Mouse (Mus musculus): ENCODE measurements around the gene Pakap. TPM values are rescaled to one million over a fixed set of nuclear protein-coding genes. Genes with fewer than 3 reads are reported as not detected.

Pakap gene
- total RNA-seq, 1 experiment from 2014 or later: not detected

DNA sequence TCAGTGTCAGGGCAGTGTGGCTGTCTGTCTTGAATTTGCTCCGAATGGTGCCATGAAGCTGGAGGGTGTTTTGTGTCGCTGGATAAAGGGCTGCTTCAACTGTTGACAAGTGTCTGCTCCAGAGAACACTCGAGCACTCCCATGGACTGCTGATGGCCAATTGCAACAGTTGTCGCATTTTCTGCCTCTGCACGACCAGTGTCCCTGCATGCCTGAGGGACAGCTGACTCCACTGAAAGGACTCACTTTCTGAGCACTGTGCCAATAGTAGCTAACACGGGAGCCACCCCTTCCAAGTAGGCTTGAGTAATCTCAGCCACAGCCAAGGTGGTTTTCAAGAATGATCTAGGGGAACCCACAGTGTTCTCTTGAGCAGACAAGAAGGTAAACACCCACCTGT, 1.7 kb downstream of the Pakap start:
- ATAC-seq (replicated peaks; ENCODE audit: low read depth, poor library complexity, severe bottlenecking): no peak

DNA sequence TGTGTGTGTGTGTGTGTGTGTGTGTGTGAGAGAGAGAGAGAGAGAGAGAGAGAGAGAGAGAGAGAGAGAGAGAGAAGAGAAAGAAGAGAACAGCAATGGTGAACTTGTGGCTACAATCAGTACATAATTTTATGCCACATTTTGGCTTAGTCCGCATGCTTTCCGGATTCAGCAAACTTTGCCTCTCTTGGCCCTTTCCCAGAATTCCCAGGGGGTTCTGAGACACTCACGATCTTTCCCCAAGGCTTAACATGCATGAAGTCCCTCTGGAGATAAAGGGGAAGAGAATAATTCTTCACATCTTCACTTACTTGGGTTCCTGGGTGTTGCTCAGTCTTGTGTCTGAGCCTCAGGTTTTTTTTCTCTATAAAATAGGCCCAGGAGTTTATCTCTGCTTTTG, 2.2 kb downstream of the Pakap start:
- no peak for ATAC-seq (replicated peaks; ENCODE audit: low read depth, poor library complexity, severe bottlenecking)

DNA sequence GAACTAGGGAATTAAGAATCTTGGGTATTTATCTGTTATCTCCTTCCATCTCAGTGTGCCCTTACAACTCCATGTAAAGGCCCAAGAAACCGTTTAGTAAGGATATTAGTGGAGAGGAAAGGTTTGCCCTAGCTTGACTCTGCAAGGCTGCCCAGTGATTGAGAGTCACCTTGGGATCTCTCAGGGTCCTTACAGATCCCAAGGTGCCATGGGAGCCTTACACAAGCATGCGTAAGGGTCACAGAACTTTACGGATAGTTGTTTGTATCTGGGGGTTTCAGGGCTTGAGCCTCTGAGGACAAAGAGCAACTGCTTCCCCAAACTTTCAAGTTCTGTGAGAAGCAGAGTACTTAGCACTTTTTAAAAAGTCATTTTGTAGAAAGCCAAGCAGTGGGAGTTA, 6.2 kb downstream of the Pakap start:
- no peak for ATAC-seq (replicated peaks; ENCODE audit: low read depth, poor library complexity, severe bottlenecking)

DNA sequence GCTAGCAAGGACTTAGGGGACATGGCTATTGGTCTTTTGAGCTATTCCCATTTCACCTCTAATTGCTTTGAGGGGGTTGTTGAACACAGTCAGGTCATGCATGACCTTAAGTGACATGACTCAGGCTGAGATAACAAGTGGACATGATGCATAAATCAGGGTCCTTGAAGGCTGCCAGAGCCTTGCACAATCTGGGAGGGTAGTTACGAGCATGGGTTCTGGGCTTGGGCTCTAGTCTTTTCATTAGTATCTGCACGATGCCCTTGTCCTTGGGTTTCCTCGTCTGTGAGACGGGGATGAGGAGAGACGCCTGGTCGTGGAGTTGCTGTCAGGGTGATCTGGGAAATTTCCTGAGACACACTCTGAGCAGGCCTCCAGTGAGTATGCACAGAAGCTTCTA, 6.7 kb downstream of the Pakap start:
- no peak for ATAC-seq (replicated peaks; ENCODE audit: low read depth, poor library complexity, severe bottlenecking)

DNA sequence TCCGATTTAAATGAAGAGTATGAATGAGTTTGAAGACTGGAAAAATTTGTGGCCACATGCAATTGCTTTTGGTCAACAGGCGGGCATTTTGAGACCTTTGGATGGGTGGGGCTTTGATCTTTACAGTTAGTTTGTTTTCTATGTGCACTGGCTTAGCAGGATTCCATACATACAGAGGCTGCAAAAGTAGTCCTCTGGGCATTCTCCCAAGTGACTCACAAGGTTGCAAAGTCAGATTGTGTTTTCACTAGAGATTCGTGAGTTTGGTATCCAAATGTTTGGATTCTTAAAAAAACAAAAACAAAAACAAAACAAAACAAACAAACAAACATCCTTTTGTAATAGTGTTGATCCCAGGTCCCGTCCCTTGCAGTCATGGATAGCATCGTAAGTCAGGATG, 7.7 kb downstream of the Pakap start:
- ATAC-seq (replicated peaks; ENCODE audit: low read depth, poor library complexity, severe bottlenecking): no peak

DNA sequence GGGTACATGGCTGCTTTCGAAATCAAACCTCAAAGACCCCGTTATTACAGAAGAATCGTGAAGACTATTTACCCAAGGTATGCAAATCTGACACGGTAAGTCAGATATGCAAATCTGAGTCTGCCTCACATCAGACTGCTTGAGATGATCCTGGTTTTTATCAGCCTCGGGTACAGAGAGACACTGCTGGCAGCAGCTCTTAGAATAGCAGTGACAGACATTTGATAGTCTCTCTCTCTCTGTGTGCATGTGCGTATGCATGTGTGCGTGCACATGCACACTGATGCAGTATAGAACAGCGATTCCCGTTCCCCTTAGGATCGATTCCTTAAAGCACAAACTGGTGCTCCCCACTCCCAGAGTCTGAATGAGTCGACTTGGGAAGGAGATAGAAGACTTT, 8.1 kb downstream of the Pakap start:
- ATAC-seq (replicated peaks; ENCODE audit: low read depth, poor library complexity, severe bottlenecking): no peak

DNA sequence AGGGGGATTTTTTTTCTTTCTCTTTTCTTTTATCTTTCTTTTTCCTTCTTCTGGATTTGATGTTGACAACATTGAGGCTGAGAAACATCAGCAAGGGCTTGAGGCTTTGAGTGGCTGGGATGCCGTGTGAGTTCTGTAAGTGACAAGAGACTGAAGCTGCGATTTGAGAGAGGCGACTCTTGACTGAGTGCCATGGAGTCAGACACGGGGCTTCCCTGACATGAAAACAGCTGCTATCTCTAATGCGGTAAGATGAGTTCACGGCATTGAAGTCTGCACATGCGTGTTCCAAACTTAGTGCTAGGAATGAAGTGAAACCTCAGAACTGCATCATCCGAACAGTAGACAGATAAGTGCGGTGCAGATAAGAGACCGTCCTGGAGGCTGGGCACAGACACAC, 11.7 kb downstream of the Pakap start:
- ATAC-seq (replicated peaks; ENCODE audit: low read depth, poor library complexity, severe bottlenecking): no peak

DNA sequence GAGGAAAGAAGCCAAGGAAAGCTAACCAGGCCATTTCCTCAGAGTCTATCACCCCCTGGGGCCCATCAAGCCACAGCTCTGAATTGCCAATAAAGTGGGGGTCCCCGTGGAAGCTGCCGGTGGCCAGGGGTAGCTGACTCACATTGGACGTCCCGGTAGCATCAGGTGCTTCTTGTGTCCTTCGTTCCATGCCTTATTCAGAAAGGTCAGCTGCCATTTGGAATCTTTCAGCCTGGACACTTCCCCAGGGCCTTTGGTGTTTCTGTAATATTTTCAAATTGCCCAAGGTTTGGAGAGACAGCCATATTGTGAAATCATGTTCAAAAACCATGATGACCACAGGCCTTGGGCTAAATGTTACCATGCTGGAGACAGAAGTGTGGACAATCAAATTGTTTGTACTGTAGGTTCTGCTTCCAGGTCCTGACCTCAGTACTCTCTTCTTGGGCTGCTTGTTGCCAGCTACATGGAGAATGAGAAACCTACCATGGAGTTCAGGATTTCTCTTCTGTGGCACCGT, 17.4 kb downstream of the Pakap start:
- ATAC-seq (replicated peaks; ENCODE audit: low read depth, poor library complexity, severe bottlenecking): no peak

DNA sequence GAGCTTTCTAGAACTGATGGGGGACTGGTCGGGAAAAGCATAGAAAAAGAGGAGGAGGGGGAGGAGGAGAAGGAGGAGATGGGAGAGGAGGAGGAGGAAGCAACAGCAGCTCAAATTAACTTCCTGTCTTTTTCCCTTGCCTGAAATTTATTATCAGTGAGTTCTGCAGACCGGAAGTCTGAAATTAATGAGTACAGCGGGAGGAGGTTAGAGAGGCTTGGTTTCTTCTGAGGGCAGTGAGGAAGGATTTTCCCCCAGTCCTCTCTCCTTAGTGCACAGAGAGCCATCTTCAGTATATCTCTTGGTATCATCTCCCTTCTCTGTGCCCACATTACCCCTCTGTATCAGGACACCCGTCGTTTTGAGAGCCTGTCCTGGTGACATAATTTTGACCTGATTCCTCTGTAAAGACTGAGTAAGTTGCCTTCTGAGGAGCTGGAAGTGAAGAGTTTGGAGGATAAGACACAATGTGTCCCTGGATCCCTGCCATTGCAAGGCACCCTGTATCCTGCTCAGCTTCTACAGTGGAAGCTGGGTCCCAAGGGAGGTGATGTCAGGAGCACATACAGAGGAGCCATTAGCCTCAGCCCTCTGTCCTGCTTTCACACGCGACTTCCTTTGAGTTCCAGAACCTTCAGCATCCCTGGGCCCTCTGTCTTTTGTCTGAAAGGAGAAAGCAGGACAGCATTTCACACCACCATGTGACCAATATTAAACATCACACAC, 19.1 kb downstream of the Pakap start:
- no peak for ATAC-seq (replicated peaks; ENCODE audit: low read depth, poor library complexity, severe bottlenecking)

DNA sequence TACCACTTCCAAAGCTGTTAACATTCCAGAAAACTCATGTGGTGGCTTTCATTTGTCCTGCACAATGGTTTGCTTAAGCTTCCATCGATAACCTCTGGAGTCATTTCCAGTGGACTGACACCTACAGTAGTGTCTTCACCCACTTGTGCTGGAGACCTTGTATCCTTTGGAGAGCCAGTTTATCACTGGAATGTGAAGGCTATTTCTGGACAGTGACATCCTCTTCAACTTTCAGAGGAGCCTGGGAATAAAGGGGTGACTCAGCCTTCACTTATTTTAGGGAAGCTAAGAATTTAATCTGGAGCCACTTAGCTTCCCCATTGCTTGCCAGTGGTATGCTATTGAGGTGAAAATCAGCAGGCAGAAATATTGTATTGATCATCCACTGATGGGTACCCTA, 20.4 kb downstream of the Pakap start:
- no peak for ATAC-seq (replicated peaks; ENCODE audit: low read depth, poor library complexity, severe bottlenecking)

DNA sequence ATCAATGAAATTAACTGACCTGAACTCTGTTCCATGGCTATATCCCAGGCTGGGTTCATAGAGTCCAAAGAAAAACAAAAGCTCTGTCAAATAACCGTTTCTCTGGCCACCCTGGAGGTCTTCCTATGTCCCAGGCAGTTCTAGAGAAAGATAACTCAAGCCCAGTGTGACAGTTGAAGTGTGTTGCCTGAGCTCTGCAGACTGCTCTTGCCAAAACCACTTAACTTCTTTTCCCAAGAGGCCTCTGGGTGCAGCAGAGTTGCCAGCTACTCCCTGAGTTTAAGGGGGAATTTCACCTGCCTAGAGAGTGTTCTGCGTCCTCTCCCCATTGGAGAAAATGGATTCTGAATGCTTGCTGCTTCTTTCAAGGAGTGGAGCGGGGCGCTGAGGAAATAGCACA, 24.8 kb downstream of the Pakap start:
- no peak for ATAC-seq (replicated peaks; ENCODE audit: low read depth, poor library complexity, severe bottlenecking)

DNA sequence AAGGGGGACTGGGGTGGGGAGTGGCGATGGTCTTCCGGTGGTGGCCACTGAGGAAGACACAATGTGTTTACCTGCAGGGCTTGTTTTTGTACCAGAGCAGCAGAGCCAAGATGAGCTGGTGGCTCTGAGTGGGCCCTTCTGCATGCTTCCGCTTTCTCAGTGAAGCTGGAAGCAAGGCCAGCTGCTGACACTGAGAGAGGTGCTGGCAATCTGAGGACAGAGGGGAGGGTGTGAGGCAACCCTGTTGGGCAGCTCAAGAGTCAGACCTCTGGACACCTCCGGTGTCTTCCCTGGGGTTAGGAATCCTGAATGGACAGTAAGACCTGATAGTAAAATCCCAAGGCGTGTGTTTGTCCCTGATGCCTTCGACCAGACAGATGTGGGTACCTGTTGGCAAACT, 32.0 kb downstream of the Pakap start:
- ATAC-seq (replicated peaks; ENCODE audit: low read depth, poor library complexity, severe bottlenecking): no peak

DNA sequence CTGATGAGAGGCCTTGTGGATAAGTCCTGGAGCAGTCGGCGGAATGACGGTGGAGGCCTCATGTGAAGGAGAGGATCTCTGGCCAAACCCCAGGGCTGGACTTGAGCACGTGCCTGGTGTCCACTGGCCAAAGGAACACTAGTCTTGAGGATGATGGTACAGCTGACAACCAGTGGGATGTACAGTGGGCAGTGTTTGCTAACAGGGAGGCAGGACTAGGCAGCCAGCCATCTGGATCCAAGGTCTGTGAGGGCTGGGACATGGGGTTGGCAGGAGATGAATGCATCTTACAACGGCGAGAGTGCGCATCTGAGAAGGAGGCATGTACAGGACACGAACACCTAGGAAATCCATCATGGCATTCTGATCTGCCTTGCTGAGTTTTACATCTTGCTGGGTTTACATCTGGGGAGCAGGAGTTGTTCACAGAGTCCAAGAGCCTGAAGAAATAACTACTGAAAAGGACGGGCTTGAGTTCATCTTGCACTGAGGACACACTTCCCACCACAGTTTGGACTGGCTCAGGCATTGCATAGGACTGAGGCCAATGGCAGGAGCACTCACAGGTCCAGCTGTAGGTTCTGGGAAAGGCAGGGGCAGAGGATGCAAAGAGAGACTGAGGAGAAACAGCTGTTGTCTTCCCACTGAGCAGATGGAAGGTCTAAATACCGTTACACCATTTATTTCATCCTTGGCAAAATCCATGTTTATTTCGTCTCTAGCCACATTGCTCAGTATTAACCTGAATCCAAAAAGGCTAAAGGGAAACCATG, 32.9 kb downstream of the Pakap start:
- ATAC-seq (replicated peaks; ENCODE audit: low read depth, poor library complexity, severe bottlenecking): no peak

DNA sequence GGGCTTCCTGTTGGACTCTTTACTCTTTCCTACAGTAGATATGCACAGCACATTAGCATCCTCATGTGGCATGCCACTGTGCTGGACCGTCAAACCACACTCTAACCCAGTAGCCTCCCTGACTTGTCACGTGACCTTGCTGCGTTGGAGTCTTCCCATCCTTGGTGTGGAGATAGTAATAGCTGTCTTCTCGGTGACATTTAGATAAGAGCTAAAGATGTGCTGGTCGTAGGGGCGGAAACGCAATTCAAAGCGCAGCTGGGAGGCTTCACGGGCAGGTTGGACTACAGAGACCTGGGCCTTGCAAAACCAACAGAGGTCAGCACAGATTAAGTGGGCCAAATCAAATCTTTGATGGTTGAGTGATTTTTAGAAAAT, 33.5 kb downstream of the Pakap start:
- ATAC-seq (replicated peaks; ENCODE audit: low read depth, poor library complexity, severe bottlenecking): no peak

DNA sequence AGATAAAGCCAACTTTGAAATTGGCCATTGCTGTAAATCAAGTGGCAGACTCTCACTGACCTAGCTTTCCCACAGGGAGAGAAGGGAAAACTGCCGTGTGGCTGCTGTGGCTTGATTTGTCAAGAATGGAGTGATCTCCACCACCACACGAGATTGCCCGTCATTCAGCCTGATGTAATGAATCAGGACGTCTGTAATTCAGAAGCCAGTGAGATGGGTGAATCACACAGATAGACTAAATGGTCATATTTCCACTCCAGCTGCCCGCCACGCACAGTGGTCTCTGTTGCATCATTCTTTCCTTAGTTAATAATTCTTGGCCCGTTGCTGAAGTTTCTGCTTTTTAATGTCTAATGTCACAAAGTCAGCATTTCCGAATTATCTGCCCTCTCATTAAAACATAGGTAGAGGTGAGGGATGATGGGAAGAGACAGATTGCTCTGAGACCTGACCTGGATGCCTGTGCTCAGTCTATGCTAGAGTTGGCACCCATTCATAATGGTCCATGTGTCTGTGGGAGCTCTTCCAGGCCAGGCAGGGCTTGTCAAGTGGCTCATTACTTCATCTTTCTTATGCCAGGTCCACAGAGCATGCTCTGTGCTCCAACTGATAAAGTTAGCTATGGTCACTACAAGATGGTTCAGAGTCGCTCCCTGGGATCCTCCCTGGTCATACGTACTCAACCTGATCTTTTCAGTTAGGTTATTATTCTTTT, 34.1 kb downstream of the Pakap start:
- no peak for ATAC-seq (replicated peaks; ENCODE audit: low read depth, poor library complexity, severe bottlenecking)

DNA sequence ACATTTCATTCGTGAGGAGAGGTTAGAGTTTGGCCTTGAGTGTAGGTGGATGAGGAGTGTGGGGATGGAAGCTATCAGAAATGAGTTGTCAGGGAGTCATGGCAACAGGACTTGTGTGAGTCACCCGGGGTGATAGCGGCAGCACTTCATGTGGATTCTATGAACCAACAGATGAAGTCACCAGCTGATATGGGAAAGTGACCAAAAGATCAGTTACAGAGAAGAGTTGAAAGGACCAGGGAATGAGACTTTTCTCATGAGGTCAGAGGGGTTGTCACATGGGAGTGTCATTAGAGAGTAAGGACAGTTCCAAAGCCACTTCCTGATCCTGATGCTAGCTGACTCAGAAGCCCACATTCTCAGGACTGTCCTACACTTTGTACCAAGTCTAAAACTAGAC, 38.3 kb downstream of the Pakap start:
- no peak for ATAC-seq (replicated peaks; ENCODE audit: low read depth, poor library complexity, severe bottlenecking)

DNA sequence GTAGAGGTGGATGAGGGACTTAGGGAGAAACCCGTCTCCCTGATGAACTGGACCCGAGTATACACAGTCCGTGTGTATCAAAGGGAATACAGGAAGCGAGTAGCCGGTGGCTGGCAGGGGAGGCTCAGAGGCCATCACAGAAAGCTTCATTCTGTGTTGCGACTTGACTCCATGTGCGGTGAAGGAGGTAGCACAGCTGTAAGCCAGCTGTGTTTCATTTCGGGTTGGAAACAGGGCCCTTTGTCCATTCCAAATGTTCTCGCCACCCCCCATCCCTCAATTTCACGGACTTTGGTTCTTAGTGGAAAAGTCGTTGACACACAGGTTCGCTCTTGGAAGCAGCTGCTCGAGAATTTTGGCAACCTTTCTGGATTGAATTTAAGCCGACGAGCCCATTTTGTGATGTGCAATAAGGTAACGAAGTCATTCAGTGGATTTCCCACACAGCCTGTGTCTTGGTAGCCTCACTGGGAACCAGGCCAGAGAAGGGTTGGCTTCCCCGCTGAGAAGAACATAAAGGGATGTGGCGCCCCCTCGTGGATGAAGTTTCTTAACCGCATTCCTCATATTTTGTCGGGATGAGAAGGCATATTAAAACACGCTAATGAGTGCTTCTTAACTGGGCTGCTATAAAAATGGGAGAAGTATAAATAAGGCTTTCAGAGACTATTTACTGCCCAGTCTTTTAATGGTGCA, 39.4 kb downstream of the Pakap start:
- ATAC-seq (replicated peaks; ENCODE audit: low read depth, poor library complexity, severe bottlenecking): peak; percentile 82

DNA sequence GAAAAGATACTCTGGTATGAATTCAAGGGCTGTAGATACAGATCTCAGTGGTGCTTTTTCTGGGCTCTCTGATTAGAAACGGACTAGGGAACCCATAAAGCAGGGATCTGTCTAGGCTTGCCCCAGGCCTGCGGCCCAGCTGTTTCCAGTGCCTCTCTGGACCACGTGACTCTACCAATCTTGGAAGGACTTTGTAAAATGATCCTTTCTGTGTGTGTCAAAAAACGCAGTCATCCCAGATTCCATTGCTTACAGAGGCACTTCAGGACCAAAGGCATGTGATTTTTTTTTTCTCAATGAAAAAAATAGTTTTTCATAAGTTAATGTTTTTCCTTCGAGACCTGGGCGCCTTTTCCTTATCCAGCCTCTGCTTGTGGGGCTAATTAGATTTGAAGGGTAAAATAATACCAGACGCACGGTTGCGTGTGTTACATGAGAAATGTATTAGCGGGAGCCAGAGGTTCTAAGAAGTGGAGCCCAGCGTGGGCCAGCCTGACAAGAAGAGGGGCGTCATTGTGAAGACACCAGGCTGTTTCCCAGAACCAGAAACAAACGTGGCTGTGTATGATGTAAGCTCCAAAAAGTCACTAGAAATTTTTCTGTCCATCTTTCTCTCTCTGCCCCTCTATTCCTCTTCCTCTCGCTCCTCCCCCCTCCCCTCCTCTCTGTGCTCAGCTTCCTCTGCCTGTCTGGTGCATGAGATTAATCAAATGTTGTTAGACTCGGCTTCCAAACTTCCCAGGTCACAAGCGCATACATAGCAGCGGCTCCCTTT, 43.5 kb downstream of the Pakap start:
- ATAC-seq (replicated peaks; ENCODE audit: low read depth, poor library complexity, severe bottlenecking): no peak

DNA sequence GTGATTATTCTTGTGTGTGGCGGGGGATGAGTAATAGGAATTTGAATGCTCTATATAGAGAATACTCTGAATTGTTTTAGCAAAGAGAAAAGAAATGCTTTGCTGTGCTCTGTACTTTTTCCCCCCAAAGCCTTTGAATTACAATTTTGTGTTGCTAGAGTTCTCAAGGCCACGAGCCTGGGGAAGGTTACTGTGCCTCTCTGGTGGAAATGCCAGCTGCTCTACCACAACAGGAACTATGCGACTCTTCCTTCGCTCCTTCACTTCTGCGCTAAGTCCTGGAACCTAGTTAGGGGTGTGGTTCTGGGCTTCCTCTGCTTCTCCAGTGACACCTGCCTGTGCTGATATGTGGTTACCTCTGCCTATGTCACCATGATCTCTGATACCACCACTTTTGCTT, 44.7 kb downstream of the Pakap start:
- 0 out of 2 replicates have a peak, but pooled peaks have one; percentile 5 for ATAC-seq (replicated peaks; ENCODE audit: low read depth, poor library complexity, severe bottlenecking)

DNA sequence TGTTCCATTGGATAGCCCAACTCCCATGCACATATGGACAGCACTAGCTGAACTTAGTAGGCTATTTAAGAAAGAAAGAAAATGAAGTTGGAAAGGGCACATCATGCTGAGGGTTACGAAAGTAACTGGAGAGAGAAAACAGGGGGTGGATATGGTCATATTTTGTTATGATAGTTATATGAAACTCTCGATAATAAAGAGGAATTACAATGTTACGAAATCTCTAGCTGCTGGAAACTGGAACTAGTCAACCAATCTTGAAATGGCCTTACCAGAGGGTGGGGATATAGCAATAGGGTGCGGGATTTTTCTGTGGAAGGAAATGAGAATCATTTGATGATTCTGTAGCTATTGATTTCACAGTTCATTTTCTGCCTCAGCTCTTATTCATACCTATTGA, 46.7 kb downstream of the Pakap start:
- ATAC-seq (replicated peaks; ENCODE audit: low read depth, poor library complexity, severe bottlenecking): 0 out of 2 replicates have a peak, but pooled peaks have one; percentile 29

Data from common myeloid progenitor, adult 5-6 weeks (primary cell).